Mouse (Mus musculus) left cerebral cortex, adult 11 months (tissue): Measurements from ENCODE around the gene Smarca2.
"Not testable (repeated sequence)": the region's sequence is repeated elsewhere in the genome, so short reads cannot be mapped to it uniquely, and the experiment has no call there.

Experiments used
- DNase-seq: peaks from one replicate; pipeline ENCODE4 v3.0.0; 2022; ENCODE audit warnings: low spot score

Gene Smarca2

DNA sequence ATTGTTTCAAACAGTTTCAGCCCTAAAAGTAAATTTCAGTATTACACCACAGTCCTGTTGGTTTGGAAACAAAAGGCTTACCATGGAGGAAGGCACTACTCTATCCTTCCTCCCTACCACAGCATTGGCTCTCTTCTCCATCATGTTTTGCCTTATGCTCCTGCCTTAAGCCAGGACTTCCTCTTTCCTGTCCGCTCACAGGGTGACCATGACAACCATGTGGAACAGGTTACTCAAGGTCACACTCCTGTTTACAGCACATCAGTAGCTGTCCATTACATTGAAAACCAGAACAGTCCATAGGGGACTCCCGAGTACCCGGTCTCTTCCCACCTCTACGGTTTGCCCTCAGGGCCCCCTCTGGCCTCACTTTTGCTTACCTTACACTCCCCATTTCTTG is 92.3 kb downstream of the Smarca2 start:
- no peak for DNase-seq

DNA sequence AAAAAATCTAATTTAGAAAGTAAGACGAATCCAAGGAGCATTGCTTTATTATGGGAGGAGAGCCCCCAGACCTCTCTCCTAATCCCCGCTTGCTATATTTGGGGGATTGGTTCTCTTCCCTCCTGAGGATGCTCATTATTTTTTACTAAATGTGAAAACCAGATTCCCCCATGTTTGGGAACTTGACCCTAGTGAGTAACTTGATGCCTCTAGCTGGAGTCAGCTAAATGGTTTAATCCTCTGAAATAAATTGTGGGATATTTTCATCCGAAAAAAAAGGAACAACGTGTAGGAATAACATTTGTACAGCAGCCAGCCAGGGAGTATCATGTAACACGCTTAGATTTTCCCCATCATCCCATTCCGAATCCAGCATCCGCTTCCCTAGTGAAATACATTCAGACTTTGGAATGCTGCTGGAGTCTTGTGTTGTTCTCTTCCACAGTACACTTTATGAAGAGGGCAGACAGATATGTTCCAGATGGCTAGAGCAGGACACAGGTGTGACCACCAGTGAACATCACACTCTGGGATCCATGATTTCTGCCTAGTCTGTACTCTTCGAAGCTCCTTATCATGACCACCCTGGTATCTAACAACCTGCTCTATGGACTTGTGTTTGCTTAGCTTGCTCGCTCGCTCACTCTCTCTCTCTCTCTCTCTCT is 99.8 kb downstream of the Smarca2 start:
- no peak for DNase-seq

DNA sequence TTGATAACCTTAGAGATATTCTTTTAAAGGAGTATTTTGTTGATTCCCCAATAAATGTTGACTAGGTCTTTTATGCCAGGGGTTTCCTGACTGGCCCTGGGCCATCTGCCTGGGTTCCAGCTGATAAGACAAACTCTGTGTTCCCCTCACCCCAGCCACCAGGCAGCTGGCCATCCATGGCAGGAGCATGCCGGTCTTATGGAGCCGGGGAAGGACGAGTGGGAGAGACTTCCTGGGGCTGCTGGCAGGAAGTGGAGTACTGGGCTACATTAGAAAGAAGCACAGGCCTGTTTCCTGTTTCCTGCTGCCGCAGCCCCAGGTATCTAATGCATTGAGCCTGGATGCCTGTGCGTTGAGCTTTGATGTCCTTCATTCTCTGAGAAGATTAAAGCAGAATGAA is 102.1 kb downstream of the Smarca2 start:
- DNase-seq: no peak

DNA sequence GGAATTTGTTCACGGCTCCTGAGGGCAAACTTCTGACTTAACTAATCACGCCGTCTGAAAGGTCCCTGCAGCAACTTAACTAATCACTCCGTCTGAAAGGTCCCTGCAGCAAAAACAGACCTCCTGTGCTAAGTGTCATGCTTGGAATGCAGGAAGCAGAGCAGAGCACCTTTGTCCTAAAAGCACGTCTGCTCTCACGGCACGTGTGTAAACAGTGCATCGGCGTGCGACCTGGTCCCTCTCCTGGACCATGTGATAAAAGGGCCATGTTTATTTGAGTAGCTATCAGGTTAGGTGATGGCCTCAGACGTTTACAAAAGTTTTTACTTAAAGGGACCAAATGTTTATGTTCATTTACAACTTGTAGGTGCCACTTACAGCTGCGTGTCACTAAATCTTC is 104.2 kb downstream of the Smarca2 start:
- DNase-seq: no peak

DNA sequence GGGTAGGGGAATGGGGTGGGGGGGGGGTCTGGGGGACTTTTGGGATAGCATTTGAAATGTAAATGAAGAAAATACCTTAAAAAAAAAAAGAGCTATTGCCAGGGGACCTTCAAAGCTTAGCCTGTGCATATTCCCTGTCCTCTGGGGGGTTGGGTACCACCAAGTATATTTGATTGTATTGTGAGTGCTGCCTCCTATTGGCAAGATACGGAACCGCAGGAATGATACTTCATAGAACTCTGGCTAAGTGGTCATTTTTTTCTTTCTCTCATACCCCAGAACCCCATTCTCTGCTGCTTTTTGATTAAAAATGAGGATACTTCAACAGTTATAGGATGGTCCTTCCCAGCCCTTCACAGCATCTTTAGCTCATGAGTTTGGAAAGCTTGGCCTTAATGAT is 106.4 kb downstream of the Smarca2 start:
- DNase-seq: no peak

DNA sequence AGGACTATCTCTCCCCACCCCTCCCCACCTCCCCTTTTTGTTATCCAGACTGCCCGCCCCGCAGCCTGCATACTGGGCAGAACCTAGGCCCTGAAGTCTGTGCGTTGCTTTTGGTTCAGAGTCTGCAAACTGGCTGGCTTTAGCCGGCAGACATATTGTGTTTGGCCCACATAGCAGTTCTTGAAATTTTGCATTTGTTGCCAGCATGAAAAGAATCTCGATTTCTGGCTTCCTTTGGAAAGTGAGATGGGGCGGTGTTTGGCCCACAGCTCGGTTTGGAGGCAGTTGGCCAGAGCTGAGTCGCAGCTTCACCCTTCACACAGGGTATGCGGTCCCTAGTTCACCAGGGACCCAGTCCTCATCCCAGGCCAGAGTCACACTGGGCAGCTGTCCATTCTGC is 111.4 kb downstream of the Smarca2 start:
- no peak for DNase-seq

DNA sequence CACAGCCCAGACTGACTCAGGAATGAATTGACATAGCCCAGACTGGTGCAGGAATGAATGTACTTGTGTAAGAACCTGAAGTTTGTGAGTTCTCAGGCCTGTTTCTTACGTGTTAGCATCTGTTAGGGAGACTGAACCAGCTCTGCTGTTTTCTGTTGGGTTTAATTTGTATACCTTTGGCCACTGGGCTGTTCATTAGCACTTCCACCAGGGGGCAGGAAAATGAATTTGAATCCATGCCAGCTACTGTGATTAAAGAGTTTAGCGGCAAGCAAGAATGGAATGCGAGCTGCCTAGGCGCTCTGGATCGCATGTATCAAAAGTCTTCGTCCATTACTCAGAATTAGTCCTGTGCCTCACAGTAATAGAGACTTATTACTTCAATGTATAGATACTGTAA is 113.4 kb downstream of the Smarca2 start:
- DNase-seq: no peak

DNA sequence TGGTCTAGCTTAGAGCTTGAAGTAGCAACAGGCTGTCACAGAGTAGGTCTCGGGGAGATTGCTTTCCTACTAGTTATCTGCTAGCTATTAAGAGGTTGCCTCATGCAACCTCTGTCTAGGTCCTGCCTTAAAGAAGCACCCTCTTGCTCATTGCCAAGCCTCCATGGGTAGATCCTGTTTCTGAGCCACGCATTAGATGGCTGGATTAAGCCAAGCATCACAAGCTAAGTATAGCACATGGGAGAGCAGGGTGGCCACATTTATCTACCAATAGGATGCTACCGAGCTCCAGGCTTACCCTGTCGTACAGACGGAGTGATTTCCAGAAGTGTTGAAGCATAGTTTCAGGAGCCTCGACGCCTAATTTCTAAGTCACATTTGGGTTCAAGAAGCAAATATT is 114.3 kb downstream of the Smarca2 start:
- no peak for DNase-seq

DNA sequence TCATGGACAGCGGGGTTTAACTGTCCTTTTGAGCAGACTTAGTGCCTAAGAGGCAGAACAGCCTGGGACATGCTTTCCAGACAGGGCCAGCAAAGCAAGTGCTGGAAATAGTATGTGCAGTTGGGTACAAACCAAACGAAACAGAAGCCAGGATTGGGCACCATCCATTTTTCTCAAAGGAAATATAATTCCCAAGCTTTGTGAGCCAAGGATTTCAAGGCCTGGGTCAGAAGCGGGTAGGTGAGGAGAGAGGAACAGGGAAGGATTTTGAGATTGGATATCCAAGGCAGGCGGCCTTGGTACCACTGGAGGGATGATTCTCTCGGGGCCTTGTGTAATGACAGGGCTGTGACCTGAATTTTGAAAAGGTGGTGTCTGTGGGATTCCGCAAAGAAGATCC is 116.9 kb downstream of the Smarca2 start:
- no peak for DNase-seq

DNA sequence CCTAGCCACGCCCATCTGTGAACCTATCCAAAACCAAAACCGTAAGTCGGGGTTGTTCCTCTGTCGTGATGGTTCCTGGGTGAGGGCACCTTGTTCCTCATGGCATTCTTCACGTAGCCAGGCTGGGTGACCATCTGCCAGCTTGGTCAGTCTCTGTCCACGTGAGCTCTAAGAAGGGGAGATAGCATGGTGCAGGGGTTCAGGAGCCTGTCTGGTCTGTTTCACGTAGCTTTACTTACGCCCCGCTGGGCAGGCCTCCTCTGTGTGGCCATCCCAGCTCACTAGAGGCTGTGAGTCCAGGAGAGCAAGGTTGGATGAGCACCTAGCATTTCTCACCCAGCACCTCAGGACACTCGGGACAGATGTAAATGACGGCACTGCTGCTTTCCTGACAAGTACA is 119.0 kb downstream of the Smarca2 start:
- DNase-seq: no peak

DNA sequence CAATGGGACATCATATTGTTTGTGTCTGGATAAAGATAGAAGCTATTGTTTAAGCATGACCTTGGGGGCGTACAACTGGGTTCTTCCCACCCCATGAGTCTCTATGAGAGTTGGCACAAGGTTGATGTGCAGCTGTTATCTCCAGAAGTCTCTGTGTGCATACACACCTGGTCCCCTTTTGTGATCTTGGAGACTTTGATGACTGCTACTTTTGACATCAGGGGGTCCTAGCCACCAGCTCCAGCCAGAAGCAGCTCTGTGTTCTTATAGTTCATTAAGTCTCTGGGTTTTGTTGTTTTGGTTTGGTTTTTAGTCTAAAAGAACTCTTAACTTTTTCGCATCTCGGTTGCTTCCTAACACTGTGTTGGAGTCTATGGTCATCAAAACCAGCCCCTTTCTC is 119.8 kb downstream of the Smarca2 start:
- DNase-seq: no peak

DNA sequence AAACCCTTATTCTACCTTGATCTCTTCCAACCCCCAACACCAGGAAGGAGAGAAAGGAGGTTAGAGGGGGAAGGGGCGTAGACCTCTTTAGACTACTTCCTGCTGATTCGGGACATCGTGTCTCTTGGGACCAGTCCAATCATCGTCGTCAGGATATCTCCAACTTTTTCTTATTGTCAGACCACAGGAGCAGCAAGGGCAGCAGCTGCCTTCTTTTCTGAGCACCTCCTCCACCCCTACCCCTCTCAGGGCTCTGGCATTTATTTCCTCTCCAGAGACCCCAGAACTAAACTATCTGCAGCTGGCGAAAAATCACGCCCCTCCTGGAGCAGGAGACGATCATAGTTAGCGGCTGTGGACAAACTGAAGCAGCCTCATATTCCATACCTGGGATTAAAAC is 122.9 kb downstream of the Smarca2 start:
- DNase-seq: no peak

DNA sequence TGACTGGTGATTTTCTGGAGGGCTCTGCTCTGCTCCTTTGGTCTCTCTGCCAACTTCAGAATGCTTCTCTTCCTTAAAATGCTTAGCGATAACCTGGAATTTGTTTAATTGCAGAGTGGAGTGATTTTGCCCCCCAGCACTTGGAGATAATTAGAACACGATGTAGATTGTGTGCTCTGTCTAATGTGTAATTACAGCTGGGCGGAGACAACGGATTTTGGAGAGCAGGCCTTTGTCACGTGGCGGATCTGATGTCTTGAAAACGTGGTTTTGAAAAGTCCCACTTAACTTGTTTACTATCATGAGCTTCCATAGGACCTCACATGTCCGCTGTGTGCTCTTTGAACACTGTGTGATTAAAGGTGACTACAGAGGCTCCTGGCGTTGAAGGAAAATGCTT is 125.6 kb downstream of the Smarca2 start:
- no peak for DNase-seq

DNA sequence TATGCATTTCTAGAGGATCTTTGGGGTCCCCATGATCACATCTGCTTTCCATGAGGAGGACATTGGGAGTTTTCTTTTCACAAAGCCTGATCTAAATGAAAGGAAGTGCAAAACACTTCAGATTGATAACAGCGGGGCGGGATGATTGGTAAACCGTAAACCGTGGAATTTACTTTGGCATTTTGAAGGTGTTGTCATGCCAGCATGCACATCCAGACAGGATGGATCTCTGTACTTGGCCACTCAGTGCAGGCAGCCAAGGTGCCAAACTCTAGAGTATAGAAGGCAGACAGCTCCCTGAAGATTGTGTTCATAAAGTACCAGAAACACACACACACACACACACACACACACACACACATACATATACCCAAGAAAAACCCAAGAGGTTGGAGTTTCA is 126.3 kb downstream of the Smarca2 start:
- no peak for DNase-seq

DNA sequence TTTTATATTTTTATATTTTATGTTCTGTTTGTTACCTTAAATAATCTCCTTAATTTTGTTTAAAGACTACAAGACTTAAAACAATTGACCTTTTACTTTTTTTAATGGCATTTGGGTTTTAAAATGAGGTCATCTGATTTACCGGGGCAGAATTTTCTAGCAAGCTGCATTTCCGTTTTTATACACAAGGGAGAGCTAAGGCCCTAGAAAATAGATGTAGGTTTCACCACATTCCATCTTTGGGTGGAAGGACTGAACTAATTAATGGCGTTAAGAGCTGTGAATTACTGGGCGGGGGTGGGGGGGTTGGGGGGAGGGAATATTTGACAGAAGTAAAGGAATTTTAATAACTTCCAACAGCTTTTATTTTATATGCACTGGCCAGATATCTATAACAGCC is 127.0 kb downstream of the Smarca2 start:
- no peak for DNase-seq

DNA sequence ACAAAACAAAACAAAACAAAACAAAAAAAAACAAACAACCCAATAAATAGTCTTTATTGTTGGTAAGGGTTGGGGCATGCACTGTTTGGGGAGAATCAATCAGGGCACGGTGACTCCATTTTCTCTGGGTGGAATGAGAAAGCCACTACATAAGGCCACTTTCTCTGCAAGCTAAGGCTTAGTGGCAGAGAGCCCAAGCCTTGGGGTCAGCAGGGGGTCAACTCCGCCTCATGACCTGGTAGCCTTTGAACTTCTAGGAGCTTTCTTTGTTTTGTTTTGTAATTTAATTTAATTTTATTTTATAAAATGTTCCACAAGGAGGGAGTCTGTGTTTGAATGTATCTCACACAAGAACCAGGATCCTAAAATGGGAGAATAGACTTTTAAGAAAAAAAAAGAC is 128.2 kb downstream of the Smarca2 start:
- no peak for DNase-seq

DNA sequence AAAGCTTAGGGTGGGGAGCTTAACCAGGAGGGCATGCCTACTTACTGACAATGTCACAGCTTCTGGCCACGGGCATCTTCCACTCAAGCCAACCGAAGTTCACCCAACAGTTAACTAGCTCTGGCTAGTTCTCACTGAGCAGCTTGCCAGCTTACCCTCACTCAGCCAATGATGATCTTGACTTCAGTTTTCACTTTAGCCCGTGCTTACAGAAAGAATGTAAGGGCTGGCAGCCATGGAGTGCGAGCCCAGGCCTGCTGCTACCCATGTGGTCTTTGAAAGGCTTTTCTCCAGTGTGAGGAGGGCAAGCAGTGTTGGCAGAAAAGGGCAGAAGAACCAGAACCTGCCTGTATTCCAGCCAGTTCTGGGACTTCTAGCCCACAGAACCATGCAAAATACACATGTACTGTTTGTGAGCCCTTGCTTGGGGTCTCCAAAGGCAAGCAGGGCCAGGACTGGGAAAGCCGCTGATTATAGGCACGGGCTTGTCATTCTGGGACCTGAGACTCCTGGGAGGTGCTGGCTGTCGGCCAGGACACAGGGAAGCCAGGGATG is 128.8 kb downstream of the Smarca2 start:
- no peak for DNase-seq

DNA sequence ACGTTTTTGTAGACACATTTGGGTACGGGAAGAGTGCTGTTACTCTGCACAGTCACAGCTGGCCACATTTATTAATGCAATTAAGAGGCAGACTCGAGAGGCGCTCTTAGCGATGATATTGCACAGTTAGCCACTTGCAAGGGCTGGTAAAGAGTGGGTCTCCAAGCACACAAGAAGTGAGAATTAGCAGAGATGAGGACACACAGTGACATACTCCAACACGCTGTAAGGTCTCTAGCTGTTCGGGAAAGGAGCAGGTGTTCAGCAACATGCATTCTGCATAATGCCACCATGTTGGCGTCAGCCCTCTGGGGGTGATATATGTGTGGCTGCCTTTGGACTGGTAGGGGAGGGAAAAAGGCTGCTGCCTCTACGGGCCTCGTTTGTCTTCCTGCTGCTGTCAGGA is 129.9 kb downstream of the Smarca2 start:
- no peak for DNase-seq

DNA sequence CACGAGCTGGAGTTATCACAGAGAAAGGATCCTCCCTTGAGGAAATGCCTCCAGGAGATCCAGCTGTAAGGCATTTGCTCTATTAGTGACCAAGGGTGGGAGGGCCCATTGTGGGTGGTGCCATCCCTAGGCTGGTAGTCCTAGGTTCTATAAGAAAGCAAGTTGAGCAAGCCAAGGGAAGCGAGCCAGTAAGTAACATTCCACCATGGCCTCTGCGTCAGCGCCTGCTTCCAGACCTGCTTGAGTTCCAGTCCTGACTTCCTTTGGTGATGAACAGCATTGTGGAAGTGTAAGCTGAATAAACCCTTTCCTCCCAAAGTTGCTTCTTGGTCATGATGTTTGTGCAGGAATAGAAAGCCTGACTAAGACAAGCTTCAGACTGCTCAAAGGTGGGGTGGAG is 140.2 kb downstream of the Smarca2 start:
- not testable (repeated sequence) for DNase-seq

DNA sequence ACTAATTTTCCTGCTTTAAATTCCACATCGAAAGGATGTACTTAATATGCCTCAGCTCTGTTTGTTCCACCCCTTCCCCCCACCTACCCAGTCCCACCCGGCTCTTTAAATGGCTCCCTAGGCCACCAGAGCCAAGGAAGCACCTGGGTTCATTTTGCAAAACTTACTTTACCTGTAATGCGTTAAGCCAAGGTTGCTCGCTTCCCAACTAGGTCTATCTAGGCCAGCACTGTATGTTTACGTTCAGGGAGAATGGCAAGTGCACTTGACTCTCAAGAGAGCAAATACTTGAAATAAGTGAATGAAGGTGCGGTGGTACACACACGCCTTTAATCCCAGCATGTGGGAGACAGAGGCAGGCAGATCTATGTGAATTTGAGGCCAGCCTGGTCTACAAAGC is 140.7 kb downstream of the Smarca2 start:
- DNase-seq: no peak

DNA sequence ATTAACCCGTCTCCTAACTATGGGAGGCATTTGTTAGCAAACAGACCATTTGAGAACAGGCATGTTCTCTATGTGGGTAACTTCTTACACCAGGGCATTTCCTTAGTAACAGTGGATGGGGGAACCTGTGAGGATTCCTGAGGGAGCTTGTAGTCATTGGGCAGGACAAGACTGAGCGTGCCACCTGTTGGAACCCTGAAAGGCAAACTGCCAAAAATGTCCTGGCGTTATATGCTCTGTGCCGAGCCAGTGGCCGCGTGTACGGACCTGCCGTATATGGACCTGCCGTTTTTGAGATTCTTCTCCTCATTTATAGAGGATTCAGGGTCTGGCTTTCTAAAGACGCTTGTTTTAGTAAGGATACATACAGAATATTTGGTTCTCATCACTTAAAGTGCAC is 141.4 kb downstream of the Smarca2 start:
- no peak for DNase-seq

DNA sequence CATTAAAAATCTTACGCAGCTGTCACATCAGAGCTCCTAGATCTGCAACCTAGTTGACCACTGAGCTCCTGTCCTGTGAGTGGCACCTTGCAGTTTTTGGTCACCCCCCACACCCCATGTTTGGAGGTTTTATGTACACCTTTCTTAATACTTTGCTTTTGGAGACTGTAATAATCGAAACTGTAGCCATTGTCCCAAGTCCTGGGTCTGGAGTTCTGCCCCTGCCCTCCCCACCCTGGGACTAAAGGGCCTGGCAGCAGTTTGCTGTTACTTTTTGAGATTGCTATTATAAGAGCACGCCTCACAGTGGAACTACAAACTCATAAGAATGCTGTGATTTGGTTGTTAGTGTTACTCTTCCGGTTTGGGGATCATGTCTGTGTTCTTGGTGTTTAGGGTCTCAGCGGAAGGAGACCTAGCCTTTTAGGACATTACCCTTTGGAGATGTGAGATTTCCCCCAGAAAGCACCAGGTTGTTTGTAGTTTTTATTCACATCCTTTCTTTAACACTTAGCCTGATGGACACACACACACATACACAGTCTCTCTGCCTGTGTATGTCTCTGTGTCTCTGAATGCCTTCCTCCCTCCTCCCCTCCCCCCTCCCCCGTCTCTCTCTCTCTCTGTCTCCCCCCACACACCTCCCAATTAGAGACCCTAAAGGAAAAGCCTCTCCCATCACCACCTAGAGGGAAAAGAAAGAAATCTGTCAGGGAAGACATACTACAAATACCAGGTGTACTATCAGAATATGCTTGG is 142.0 kb downstream of the Smarca2 start:
- no peak for DNase-seq
